In the genomic region with DNA sequence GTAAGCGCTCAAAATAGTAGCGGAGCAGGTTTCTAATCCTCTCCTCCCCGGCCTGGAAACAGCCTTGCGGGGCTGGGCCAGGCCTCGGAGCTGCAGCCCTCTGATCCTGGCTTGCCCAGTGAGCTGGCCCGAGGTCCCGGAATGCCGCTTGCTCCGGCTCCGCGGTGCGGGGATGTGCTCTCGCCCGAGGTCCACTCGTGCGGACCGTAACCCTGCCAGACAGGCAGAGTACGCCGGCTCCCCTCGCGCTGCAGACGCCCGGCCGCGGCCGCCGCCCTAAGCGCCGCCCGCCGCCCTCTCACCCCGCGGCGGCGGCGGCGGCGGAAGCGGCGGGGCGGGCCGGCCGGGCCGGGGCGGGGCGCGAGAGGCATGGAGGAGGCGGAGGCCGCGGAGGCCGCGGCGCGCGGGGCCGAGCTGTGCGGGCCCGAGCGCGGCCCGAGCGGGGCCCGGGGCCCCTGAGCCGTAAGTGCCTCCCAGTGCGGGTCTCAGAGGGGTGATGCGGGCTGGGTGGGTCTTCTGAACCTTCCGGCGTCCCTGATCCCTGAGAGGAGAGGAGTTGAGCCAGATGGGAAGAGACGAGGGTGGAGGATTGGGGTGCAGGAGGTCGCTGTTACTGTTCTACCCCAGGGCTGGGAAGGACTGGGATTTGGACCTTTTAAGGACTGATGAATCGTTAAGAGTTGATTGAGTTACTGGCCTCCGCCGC, we compare ENCODE assay signal across 8 mouse cellular contexts. TPM values are rescaled to one million over a fixed set of nuclear protein-coding genes. Genes with fewer than 3 reads are reported as not detected.
A peak's percentile ranks its signal among the peaks of the same experiment; 100 is the strongest.
DNase-seq lines count a peak whose midpoint lies in the region; ATAC-seq and TF ChIP-seq lines count a peak whose summit lies in the region.

No protein-coding gene starts in this region.

- WGBS in liver, embryonic 11.5 days: under 1% methylated on average over 67 of the region's 73 CpGs
- WGBS in midbrain, postnatal 0 days: under 1% methylated on average over 69 of the region's 73 CpGs

- peak overlapping the region; percentile 77 for H3K4me2 ChIP-seq in liver, embryonic 11.5 days
- peak overlapping the region; percentile 53 for H3K4me2 ChIP-seq in midbrain, postnatal 0 days (ENCODE audit: low read depth, low read length, poor library complexity, severe bottlenecking)

- H3K9ac ChIP-seq in liver, embryonic 11.5 days (ENCODE audit: low read depth, low read length): peak overlapping the region; percentile 83
- H3K9ac ChIP-seq in midbrain, postnatal 0 days (replicated peaks; ENCODE audit: low read length, poor library complexity, severe bottlenecking): peak overlapping the region; percentile 82

- no peaks in the 10 kb centered on the region for H3K27me3 ChIP-seq in liver, embryonic 11.5 days (replicated peaks; ENCODE audit: control insufficient read depth, insufficient read depth, low read length)
- H3K27me3 ChIP-seq in midbrain, postnatal 0 days (ENCODE audit: insufficient read depth, low read length): no peaks in the 10 kb centered on the region

- ATAC-seq in activated CD4-positive, CD25-positive, alpha-beta regulatory T cell, adult 4 months: peak; percentile 90
- ATAC-seq in common myeloid progenitor, adult 5-6 weeks (replicated peaks; ENCODE audit: low read depth, poor library complexity, severe bottlenecking): peak; percentile 71
- ATAC-seq in inflammation-experienced regulatory T-cells, adult 6 months: peak; percentile 91
- peak; percentile 91 for ATAC-seq in liver, embryonic 11.5 days (replicated peaks; ENCODE audit: low FRiP score)
- peak; percentile 87 for ATAC-seq in midbrain, postnatal 0 days (ENCODE audit: low FRiP score)

- peaks cover 3% of the 10 kb centered on the region; the same call in 1 of the 2 replicates for H3K9me3 ChIP-seq in liver, embryonic 11.5 days (ENCODE audit: control insufficient read depth, low read length)
- no peaks in the 10 kb centered on the region for H3K9me3 ChIP-seq in midbrain, postnatal 0 days (ENCODE audit: low read length)

- intact Hi-C loops in gastrocnemius, postnatal 36 days (cut with DNase I): no loop called here

- H3K4me3 ChIP-seq in liver, embryonic 11.5 days (ENCODE audit: low read depth, low read length): peak overlapping the region; percentile 84
- peak overlapping the region; percentile 73 for H3K4me3 ChIP-seq in midbrain, postnatal 0 days (ENCODE audit: low read depth, low read length)

- H3K4me1 ChIP-seq in liver, embryonic 11.5 days (replicated peaks; ENCODE audit: control insufficient read depth, insufficient read depth, low read length): peaks cover 6% of the 10 kb centered on the region; the same call in 1 of the 2 replicates
- peaks cover 4% of the 10 kb centered on the region; the same call in 1 of the 2 replicates for H3K4me1 ChIP-seq in midbrain, postnatal 0 days (ENCODE audit: insufficient read depth, low read length)

- H3K36me3 ChIP-seq in liver, embryonic 11.5 days (ENCODE audit: control insufficient read depth, insufficient read depth, low read length): peaks cover 23% of the 10 kb centered on the region
- H3K36me3 ChIP-seq in midbrain, postnatal 0 days (ENCODE audit: insufficient read depth, low read length): peaks cover 34% of the 10 kb centered on the region

- TF ChIP-seq CTCF in midbrain, postnatal 0 days (IDR thresholded peaks at IDR 0.05): no peak

- H3K27ac ChIP-seq in liver, embryonic 11.5 days (ENCODE audit: low read depth, low read length): peak overlapping the region; percentile 89
- peak overlapping the region; percentile 79 for H3K27ac ChIP-seq in midbrain, postnatal 0 days (ENCODE audit: low read depth, low read length)

- DNase-seq in 3134 (ENCODE audit: extremely low read depth, insufficient read length, low spot score): peak; percentile 79
- DNase-seq in gastrocnemius, postnatal 36 days: peak; percentile 50 to 52
- peak; percentile 81 for DNase-seq in liver, embryonic 11.5 days (ENCODE audit: low spot score)
- DNase-seq in midbrain, postnatal 0 days (ENCODE audit: low spot score): peak; percentile 70
- DNase-seq in spleen, postnatal 36 days (ENCODE audit: low spot score in 2 of 2): peak; percentile 61 to 64

RNA-seq across cellular contexts. Expression of a gene that starts 0.8 kb away (rescaled TPM):
- polyA plus RNA-seq in activated CD4-positive, CD25-positive, alpha-beta regulatory T cell, adult 4 months (2017; shearing (Covaris generic)): under 1 TPM; 0.15 to 0.63 TPM
- 0.09 and 0.15 TPM in 2 replicates for total RNA-seq in common myeloid progenitor, adult 5-6 weeks (2017)
- 1 to 10 TPM; 6.3 to 7.8 TPM for total RNA-seq in gastrocnemius, postnatal 36 days (2021)
- under 1 TPM; 0.43 to 0.75 (median 0.63) TPM for polyA plus RNA-seq in inflammation-experienced regulatory T-cells, adult 6 months (2017; shearing (Covaris generic))
- 0.64 and 1.1 TPM in 2 replicates for polyA plus RNA-seq in liver, embryonic 11.5 days (2014; fragmentation: Nextera tagmentation; extraction: Ambion mirVana)
- total RNA-seq in midbrain, postnatal 0 days (2014; rRNA removed): 5.2 and 5.6 TPM in 2 replicates
- 2.4 and 2.6 TPM in 2 replicates for polyA plus RNA-seq in midbrain, postnatal 0 days (2015; fragmentation: Nextera tagmentation; extraction: Ambion mirVana)

RNA-seq across cellular contexts. Expression of a gene that starts 17.1 kb away (rescaled TPM):
- polyA plus RNA-seq in activated CD4-positive, CD25-positive, alpha-beta regulatory T cell, adult 4 months (2017; shearing (Covaris generic)): not detected
- total RNA-seq in common myeloid progenitor, adult 5-6 weeks (2017): not detected in 2 replicates
- total RNA-seq in gastrocnemius, postnatal 36 days (2021): not detected
- polyA plus RNA-seq in inflammation-experienced regulatory T-cells, adult 6 months (2017; shearing (Covaris generic)): not detected
- polyA plus RNA-seq in liver, embryonic 11.5 days (2014; fragmentation: Nextera tagmentation; extraction: Ambion mirVana): 0.11 TPM in 1 of 2 replicates, not detected in the other
- total RNA-seq in midbrain, postnatal 0 days (2014; rRNA removed): 0.57 and 0.77 TPM in 2 replicates
- 0.26 and 0.31 TPM in 2 replicates for polyA plus RNA-seq in midbrain, postnatal 0 days (2015; fragmentation: Nextera tagmentation; extraction: Ambion mirVana)

RNA-seq across cellular contexts. Expression of a gene that starts 22.9 kb away (rescaled TPM):
- not detected for polyA plus RNA-seq in activated CD4-positive, CD25-positive, alpha-beta regulatory T cell, adult 4 months (2017; shearing (Covaris generic))
- total RNA-seq in common myeloid progenitor, adult 5-6 weeks (2017): not detected in 2 replicates
- not detected for total RNA-seq in gastrocnemius, postnatal 36 days (2021)
- not detected for polyA plus RNA-seq in inflammation-experienced regulatory T-cells, adult 6 months (2017; shearing (Covaris generic))
- polyA plus RNA-seq in liver, embryonic 11.5 days (2014; fragmentation: Nextera tagmentation; extraction: Ambion mirVana): not detected in 2 replicates
- not detected in 2 replicates for total RNA-seq in midbrain, postnatal 0 days (2014; rRNA removed)
- polyA plus RNA-seq in midbrain, postnatal 0 days (2015; fragmentation: Nextera tagmentation; extraction: Ambion mirVana): not detected in 2 replicates

RNA-seq across cellular contexts. Expression of a gene that starts 22.9 kb away (rescaled TPM):
- not detected for polyA plus RNA-seq in activated CD4-positive, CD25-positive, alpha-beta regulatory T cell, adult 4 months (2017; shearing (Covaris generic))
- 0.41 and 0.63 TPM in 2 replicates for total RNA-seq in common myeloid progenitor, adult 5-6 weeks (2017)
- under 1 TPM in 1 of 2 experiments, not detected in 1; 0.59 TPM for total RNA-seq in gastrocnemius, postnatal 36 days (2021)
- not detected for polyA plus RNA-seq in inflammation-experienced regulatory T-cells, adult 6 months (2017; shearing (Covaris generic))
- polyA plus RNA-seq in liver, embryonic 11.5 days (2014; fragmentation: Nextera tagmentation; extraction: Ambion mirVana): not detected in 2 replicates
- not detected in 2 replicates for total RNA-seq in midbrain, postnatal 0 days (2014; rRNA removed)
- polyA plus RNA-seq in midbrain, postnatal 0 days (2015; fragmentation: Nextera tagmentation; extraction: Ambion mirVana): not detected in 2 replicates

RNA-seq across cellular contexts. Expression of a gene that starts 26.7 kb away (rescaled TPM):
- 1 to 10 TPM; 6.0 to 8.2 TPM for polyA plus RNA-seq in activated CD4-positive, CD25-positive, alpha-beta regulatory T cell, adult 4 months (2017; shearing (Covaris generic))
- 14.2 and 15.9 TPM in 2 replicates for total RNA-seq in common myeloid progenitor, adult 5-6 weeks (2017)
- 10 to 100 TPM; 41.2 to 49.5 TPM for total RNA-seq in gastrocnemius, postnatal 36 days (2021)
- polyA plus RNA-seq in inflammation-experienced regulatory T-cells, adult 6 months (2017; shearing (Covaris generic)): 10 to 100 TPM in 1 of 3 experiments, 1 to 10 TPM in 2; 7.5 to 11.5 (median 7.7) TPM
- 32.8 and 37.7 TPM in 2 replicates for polyA plus RNA-seq in liver, embryonic 11.5 days (2014; fragmentation: Nextera tagmentation; extraction: Ambion mirVana)
- 78.5 and 80.9 TPM in 2 replicates for total RNA-seq in midbrain, postnatal 0 days (2014; rRNA removed)
- 58.1 and 61.9 TPM in 2 replicates for polyA plus RNA-seq in midbrain, postnatal 0 days (2015; fragmentation: Nextera tagmentation; extraction: Ambion mirVana)

Comparison
In these comparisons a context has a peak if more than half of its experiments do, and no peak if none do; other contexts are left out.
1. Peak in every context shown above with its lines: DNase-seq, ATAC-seq, H3K4me3 ChIP-seq and H3K27ac ChIP-seq.